Mouse (Mus musculus) gastrocnemius, adult 8-10 months (tissue): Measurements from ENCODE around the gene Ism1. TPM values are rescaled to one million over a fixed set of nuclear protein-coding genes. Genes with fewer than 3 reads are reported as not detected.

ENCODE experiments used
- DNase-seq, 2 experiments: peaks; one replicate each; pipeline ENCODE4 v3.0.0; 2022; ENCODE audit warnings: low spot score in 2 of 2
- total RNA-seq, 4 experiments: library from RNA; stranded (reverse); gene quantifications; 2 replicates each; pipeline ENCODE4 v1.2.4; 2022

The Ism1 gene
- total RNA-seq, result under 1 TPM; 0.17 to 0.78 (median 0.45) TPM

DNA sequence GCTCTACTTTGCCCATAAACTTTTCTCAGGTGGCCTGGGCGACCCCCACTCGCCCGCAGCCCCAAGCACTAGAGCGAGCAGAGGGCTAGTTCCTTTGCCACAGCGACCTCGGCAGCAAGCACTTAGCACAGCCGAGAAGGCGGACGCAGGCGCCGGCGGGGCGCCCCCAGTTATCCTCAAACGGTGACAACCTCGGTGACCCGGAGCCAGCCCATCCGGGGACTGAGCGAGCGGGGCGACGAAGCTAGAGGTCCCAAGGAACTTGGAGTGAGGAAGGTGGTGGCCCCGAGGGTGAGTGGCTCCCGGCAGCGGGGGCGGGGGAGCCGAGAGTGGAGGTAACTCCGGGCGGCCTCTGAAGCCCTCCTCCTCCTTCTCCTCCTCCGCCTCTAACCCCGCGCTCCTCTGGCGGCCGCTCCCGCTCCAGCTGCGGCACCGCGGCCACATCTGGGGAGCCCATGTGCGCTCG lies at the start of gene Ism1:
Ism1 (plus strand) TSS at position 370 of the 466 bp plus-strand sequence.
- peak in 1 of 2 experiments; percentile 7 for DNase-seq

DNA sequence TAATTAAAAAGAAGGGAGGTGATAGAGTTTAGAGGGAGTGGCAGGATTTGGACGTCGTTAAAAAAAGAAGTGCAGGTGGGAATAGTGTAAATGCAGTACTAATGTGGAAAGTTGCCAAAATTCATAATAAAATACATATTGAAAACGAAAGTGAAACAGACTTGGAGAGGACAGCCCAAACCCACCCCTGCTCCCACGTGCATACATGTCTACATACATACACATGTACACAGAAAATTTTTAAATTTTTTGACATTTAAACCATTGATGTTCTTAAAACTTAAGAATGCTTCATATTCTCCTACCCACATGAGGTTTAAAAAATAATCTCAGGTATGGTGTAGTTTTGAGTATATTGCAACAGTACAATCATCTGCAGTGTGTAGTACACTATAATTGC lies 49.2 kb upstream of the Ism1 start:
- no peak for DNase-seq

DNA sequence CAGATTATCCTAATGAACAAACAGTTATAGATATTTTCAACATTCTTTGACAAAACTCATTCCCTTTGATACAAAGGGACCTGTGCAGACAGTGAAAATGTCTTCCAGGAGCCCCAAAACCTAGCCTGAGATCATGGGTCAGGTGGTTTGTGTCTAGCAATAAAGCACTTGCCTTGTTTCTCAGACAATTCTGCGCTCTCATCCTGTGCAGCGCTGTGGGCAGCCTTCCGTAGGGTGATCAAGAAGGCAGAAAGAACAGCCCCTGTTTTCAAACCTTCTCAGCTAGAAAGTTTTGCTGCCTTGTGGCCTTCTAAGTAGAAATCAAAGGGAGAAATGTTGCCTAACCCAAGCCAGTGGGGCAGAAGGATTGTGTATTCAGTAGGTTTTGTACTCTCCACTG lies 48.3 kb upstream of the Ism1 start:
- no peak for DNase-seq

DNA sequence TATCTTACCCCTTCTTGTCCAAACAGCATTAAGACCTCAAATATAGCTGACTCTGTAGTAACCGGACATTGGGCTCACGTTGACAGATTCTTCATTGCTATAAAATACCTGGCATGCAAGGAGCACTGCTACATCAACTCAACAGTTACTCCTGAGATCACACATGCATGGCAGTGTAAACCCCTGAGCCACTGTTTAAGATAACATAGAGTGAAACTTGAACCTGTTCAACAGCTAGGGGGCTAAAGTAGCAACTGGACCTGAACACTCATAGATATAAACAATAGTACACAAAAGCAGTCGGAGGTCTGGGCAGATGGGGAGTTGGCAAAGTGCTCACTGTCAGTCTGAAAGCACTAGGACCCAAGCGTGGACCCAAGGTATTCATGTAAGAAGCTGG lies 43.5 kb upstream of the Ism1 start:
- no peak for DNase-seq

DNA sequence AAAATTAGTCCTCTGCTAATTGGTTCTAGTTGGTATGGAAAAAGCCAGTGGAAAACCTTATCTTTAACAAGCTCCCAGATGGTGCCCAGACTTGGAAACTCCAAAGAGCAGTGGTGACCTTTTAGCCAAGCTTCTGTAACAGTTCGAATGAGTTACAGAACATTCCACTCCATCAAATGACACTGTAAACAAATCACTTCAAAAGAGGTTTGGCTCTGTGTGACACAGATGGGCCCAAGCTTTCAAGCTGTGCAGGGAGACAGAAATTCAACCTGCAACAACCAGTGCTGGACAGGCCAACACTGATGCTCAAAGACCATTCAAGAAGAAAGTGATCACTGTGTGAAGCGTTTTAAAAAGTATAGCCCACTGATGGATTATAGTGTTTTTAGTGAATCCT lies 40.1 kb upstream of the Ism1 start:
- no peak for DNase-seq

DNA sequence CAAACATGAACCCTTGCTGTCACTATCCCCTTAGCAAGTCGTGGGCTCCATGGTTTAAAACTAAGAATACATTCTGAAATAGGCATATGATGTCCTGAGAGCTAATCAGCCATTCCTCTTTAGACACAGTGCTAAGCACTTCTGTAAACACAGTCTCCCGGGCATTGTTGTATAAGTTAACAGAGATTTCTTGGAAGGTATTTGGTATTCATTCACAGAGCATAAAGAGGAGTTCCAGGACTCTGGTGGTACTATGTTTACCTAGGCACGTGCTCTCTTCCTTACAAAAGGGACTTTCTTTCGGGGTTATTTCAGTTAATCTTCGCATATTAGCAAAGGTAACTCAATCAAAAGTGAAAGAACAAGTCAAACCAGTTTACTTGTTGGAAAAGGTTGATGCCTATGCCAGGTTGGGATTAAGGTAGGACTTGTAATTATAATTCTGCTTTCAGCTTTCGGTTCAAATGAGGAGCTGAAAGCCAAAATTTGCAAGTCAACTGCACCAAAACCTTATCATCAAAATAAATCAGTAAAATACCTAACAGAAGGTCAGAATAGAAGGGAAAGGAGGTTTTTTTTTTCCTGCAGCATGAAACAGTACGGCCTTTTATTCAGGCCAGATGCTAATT lies 36.1 kb upstream of the Ism1 start:
- DNase-seq, result no peak

DNA sequence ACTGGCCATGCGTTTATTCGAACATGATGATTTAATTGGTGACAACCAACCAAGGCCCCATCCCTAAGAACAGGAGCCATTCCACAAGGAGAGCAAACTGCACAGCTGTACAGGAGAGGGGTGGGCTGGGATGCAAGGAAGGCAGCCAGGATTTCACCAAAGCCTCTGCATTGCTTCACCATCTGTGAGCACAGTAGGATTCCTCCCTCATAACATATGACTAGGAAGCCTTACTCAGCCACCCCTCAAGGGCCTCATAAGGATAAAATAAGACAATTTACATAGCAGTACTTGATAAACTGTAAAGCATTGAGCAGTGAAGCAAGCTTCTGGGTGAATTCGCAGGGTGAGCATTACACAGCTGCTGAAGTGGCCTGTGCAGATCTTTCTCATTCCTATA lies 28.5 kb upstream of the Ism1 start:
- DNase-seq, result no peak

DNA sequence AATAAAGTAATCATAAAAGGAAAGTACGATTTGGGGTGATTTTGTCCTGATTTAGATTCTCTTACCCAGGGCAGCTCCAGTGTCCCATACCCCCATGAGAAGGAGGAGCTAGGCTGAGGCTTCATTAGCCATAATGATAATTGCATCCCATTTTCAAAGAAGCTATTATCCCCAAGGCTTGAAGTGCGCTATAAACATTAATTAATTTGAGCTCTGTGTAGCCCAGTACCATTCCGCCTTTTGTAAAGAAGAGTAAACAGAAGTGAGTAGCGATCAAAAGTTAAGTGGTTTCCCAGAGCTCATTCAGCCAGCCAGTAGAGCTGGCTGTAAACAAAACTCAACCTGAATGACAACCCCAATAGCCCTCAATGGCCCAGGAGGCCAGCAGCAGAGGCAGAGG lies 21.2 kb upstream of the Ism1 start:
- DNase-seq, result no peak

DNA sequence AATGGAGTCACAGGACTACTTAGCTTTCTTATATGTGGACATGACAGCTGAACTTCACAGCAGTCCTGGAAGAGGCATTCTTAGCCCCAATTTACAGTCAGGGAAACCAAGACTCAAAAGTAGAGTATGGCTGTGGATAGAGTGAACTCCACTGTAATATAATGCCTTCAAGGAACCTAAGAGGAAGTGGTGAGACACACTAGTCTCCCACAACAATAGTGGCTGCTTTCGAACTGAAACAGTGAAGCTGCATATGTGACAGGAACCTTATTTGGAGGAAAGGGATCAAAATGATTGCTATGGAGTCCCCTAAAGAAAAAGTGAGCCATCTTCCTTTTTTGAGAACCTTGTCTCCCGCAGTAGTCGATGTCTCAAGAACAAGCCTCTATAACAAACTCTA lies 6.1 kb upstream of the Ism1 start:
- DNase-seq, result no peak

DNA sequence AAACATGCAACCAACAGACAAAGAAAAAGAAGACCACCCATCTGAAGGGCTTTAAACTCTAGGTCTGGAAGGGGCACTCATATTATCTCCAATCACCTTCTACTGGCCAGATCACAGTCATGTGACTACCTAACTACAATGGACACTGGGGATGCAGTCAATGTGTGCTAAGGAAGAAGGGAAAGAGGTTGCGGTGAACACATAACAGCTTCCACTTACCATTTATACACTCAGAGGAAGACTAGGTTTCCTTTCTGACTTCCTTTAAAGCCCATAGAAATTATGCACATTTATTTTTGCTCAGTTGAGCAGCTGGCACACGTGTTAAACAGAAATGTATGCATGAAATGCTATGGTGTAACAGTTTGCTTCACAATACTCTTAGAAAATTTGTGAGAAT lies 5.6 kb upstream of the Ism1 start:
- no peak for DNase-seq

DNA sequence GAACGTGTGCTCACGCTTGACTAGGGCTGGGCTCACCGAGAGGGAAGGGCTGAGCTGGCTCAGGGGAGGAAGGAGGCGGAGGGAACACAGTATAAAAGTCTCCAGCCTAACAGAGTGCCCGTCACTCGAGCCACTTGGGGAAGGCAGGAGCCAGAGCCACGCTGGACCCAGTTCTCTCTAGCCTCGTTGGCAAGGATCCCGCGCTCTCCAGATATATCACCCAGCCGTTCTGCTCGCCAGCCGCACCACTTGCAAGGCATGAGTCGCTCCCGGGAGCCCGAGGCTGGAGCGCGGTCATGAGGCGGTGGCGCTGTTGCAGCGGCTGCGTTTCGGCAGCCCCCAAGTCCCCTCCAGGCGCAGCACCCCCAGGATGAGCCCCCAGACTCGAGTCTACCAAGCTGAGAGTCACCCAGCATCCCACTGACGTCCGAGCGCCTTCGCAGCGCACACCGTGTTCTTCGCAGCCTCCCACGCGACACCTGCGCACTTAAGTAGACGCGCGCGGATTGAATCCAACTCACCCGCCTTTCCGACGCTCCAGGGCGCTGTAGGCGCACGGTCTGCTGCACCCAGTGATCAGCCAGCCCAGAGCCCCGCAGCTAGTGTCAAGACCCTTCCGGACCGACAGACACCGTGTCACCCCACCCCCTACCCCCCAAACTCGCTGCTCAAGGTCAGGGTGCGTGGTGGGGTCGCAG lies 764 bp upstream of the Ism1 start:
- peak; percentile 36 to 61 for DNase-seq

DNA sequence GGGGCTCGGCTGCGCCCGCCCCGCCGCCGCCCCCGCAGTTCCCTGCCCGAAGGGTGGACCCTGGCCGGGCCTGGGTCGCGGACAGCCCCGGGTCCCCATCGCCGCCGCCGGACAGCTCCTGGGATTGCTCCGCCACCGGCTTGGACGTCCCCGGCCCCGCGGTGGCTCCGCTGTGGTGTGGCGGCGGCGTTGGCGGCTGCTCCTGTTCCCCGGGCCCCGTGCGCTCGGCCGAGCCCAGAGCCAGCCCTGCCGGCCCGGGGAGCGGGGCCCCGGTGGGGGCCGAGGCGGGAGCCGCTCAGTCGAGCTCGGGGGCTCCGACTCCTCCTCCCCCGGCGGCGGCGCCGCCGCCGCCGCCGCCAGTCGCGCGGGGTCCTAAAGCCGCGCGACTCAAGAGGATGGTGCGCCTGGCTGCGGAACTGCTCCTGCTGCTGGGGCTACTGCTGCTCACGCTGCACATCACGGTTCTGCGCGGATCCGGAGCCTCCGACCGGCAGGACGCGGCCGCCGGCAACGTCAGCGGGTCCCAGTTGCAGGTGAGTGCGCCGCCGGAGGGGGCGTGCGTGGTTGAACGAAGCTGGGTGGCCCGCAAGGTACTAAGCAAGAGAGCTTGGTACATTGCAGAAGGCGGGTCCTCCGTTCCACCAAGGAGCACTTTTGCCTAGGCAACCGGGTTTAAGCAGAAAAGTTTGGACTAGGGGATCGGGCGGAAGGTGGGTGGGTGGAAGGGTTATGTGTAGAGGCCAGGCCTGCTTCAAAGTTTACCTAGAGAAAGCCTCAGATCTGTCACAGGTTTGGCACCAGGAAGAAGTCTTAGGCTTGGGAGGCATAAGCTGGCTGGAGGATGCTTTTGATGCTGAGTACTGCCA lies 530 bp downstream of the Ism1 start:
- DNase-seq, result peak; percentile 3 to 4

DNA sequence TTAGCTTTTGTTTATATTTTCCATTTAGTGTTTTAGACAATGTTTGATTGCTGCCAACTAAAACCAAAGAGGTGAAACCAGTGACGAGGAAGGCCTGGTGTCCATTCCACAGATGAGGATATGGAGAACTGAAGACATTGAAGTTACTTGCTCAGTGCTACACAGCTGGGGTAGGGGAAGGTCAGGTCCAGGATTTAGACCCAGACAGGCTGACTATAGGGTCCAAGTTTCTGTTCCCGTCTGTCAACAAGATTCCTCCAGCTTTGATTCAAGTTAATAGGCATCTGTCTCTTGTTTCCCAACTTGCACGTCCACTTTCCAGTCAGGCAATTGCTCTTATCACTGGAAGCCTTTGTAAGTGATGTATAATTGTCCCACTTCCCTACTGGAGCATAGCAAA lies 4.6 kb downstream of the Ism1 start:
- DNase-seq, result no peak

DNA sequence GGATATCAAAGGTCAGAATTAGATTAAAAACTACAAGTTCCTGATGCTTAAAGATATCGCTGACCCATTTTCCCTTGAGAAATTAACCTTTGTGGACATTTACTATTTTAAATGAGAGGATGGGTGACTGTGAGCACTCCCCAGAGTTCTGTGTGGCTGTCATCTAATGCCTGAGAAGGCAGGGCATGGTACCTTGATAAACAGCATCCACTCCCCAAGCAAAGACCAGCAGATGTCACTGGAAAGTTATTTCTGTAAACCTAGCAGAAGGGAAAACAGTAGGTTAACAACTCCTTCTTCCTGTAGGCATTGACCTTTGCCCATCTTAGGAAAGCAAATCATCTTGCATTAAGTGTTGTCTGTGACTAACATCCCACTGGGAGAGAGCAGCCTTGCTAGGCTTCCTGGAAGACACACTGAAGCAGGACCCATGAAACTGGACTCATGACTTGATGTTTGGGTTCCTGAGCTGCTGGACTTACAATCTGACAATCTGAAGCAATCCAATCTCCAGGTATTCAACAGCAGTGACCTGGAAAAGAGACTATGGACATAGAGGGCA lies 11.5 kb downstream of the Ism1 start:
- no peak for DNase-seq

DNA sequence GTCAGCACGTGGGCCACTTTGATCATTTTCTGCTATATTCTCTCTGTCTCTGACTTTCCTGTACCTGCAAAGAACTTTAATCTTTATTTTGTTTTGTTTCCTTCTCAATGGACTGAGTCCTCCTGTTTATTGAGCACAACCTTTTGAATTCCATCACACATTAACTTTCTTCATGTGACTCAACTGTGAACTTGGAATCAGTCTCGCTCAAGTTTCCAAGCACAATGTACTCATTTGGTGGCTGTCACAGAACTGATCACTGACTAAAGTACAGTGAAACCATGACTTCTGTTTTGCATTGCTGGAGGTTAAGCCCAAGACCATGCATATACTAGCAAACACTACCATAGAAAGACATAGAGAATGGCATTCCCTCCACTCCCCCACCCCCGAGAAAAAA lies 15.5 kb downstream of the Ism1 start:
- no peak for DNase-seq

DNA sequence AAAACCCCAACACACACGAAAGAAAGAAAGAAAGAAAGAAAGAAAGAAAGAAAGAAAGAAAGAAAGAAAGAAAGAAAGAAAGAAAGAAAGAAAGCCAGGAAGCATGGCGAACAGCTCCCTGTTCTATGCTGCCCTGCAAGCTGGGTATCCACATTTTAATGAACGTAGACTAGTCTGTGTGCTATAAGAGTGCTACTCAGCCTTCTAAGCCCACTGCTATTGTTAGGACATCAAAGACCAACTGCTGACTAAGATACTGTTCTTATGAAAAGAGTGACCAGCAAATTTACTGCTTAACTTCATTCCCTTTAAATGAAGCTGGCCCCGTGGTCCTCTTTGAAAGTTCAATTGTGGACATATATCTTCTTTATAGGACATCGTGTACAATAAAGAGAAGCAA lies 16.7 kb downstream of the Ism1 start:
- DNase-seq, result no peak

DNA sequence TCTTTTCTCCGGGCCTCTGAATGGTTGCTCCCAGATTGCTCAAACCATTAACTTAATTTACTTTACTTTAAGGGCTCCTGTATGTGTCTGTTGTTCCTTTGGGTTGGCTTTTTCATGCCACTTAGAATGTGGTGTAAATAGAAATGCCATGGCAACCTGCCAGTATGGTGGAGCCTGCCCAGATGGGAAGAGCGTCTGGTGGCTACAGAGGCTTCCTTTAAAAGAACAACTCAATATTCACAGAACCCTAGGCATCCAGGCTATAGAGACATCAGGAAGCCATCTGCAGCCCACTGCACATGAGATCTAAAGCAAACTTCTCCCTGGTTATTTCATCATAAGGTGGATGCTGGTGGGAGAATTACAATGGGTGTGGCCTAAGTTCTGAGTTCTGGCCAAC lies 18.6 kb downstream of the Ism1 start:
- DNase-seq, result no peak

DNA sequence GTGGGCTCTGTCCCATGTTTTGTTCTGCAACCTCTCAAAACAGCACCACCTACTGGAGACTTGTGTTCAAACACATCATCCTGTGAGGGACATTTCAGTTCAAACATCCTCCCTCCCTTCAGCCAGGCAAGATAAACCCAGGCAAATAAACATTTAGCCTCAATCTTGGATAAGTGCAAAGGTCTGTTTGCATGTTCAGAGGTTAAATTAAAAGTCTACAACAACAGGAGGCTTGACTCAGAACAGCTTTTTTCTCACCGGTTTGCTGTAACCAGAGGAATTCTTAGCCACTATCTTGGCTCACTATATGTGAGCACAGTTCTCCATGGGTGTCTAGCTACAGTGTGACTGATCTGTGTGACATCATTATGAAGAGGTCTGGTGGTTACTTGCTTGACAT lies 22.6 kb downstream of the Ism1 start:
- no peak for DNase-seq

DNA sequence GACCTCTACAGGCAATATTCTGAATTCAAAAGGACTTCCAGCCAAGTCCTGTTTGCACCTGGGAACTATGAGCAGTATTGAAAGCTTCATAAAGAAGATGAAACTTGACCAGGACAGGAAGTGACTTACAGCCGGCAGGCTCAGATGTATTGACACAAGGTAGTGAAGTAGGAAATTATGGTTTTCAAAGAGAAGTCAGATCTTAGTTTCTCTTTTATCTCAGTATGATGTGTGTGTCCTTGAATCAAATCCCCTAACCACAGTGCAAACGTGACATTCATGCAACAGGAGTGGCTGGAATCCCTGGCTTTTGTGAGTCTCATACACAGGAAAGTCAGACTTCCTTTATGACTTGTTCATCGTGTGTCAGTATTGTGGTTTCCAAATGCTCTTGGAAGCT lies 27.0 kb downstream of the Ism1 start:
- DNase-seq, result no peak

DNA sequence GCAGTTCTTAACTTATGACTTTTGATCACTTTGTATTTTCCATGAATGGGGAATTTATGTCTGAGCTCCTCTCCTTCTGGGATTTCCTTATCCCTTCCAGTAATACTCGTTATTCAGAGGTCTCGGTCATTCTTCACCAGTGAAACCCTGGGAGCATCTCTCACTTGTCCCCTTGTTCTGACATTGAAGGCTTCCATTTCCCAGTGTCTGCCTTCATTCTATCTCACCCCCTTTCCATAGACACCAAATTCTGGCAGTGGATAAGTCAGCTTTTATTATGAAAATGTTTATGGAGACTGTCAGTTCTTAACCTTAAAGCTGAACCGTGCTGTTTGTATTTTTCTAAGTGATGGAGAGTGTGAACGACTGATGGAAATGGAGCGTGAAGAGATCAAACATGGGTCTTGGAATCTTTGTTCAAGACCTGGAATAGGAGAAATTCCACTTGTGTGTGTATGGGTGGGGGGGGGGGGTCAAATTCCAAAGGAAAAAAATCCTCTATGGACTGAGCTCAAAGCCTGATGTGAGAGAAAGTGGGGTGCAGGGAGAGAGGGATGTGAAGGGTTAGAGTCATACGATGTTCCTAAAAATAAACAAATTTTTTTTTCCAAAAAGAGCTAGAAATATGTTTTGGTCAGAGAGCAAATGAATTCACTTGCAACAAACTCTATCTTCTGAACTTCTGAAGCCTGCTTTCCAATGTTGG lies 30.4 kb downstream of the Ism1 start:
- DNase-seq, result no peak

DNA sequence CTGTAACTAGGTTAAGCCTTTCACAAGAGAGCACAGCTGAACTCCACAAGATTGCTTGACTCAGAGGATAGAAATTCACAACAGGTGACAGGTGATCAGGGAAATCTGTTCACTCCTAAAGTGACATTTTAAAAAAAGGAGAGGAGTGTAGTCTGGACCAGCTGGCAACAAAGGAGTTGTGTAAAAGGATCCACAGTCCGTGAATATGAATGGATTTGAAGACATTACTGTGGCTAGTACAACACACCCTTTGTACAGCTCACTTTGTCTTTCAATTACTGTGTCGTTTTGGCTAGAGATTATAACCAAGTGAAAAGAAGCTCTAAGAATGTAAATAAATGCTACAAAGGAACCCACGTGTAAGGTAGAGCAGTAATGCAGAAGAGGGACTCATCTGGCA lies 33.7 kb downstream of the Ism1 start:
- no peak for DNase-seq
